Mouse (Mus musculus) liver, embryonic 14.5 days (tissue): ENCODE measurements at regions not wholly inside any gene's neighbourhood (a gene's known extent, or its start where the extent isn't known, plus 50 kb on each side); places are given as distances from the start of the nearest gene placed in this dataset.

Experiments
- CTCF ChIP-seq: IDR thresholded peaks from 2 replicates; pipeline ENCODE4 v1.5.1; 2016; ENCODE audit warnings: antibody characterized with exemption, low read depth, control low read depth
- EP300 ChIP-seq: IDR thresholded peaks from 2 replicates; pipeline ENCODE4 v1.6.1; 2016; ENCODE audit warnings: antibody characterized with exemption, low read depth

GRCm38 (mm10) chr14:31929161-31929707, 98.8 kb upstream of the Ankrd28 start:
- TF ChIP-seq CTCF = no peak
- no peak for TF ChIP-seq EP300
